9 mouse cellular contexts compared by ENCODE assay signal in the genomic region with DNA sequence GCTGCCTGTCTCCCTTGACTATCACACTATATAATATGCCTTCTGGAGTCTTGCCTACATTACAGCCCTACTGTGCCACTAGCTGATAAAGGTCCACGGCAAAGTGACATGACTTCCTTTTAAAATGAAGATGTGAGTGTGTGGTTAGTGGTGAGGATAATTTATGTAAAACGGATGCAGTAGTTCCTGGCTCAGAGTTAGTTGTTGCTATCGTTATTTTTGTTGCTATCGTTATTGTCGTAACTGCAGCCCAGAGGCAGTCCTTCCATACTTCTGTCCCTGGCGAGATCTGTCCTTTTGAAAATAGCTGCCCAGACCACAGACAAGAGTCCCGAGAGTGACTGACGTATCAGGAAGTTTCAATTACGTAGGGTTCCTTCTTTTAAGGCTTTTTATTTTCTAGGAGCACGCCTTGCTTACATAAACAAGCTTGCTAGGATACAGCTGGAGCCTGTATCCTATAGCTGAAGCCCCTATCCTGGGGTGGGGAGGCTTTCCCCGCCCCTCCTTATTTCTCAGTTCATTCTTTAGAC. TPM values are rescaled to one million over a fixed set of nuclear protein-coding genes. Genes with fewer than 3 reads are reported as not detected.
DNase-seq lines count a peak whose midpoint lies in the region; ATAC-seq and TF ChIP-seq lines count a peak whose summit lies in the region.
"Had no signal": no experiment of that assay in that cellular context is flagged by ENCODE, and none has a peak within 500 bp of the region (broad histone marks: within the 10 kb centered on the region; RNA-seq: fewer than 3 reads in every experiment).

No protein-coding gene starts in this region.

- H3K27ac ChIP-seq in layer of hippocampus, adult 2 months = peak overlapping the region; percentile 51; the same call in 1 of the 2 replicates

- intact Hi-C loops in heart, postnatal 10 days (cut with DNase I) = no loop called here

- no peak for TF ChIP-seq CTCF in layer of hippocampus, adult 2 months (conservative IDR thresholded peaks at IDR 0.05)

- H3K4me3 ChIP-seq in layer of hippocampus, adult 2 months = no peak overlapping the region

- no peak for DNase-seq in layer of hippocampus, adult 2 months (ENCODE audit: low spot score in 2 of 2)
- DNase-seq in layer of hippocampus, postnatal 25 days (ENCODE audit: extremely low spot score in 1 of 2, low spot score in 1 of 2) = no peak
- DNase-seq in heart, postnatal 10 days = peak; percentile 32 to 40
- DNase-seq in monocyte, adult 2 months (ENCODE audit: low read depth in 1 of 2, low spot score in 2 of 2) = peak; percentile 64 to 77
- DNase-seq in retina, embryonic 14.5 days (ENCODE audit: low spot score) = no peak
- DNase-seq: adrenal gland, postnatal 25 days; gastrocnemius, postnatal 10 days had no signal

- peak; percentile 92 for ATAC-seq in activated CD4-positive, CD25-positive, alpha-beta regulatory T cell, adult 4 months
- ATAC-seq in cerebellum, adult (ENCODE audit: insufficient number of reproducible peaks, low FRiP score, low TSS enrichment) = no peak

RNA-seq across cellular contexts. Expression of gene Lrrc8d, which starts 18.4 kb away (rescaled TPM):
- 10 to 100 TPM; 49.9 to 52.7 TPM for total RNA-seq in layer of hippocampus, adult 2 months (2021)
- total RNA-seq in layer of hippocampus, postnatal 25 days (2021) = 10 to 100 TPM; 47.9 to 57.7 TPM
- 10 to 100 TPM; 16.9 to 23.7 TPM for polyA plus RNA-seq in activated CD4-positive, CD25-positive, alpha-beta regulatory T cell, adult 4 months (2017; shearing (Covaris generic))
- 10 to 100 TPM; 18.7 to 19.5 TPM for total RNA-seq in heart, postnatal 10 days (2021)

Comparison
In these comparisons a context has a peak if more than half of its experiments do, and no peak if none do; other contexts are left out.
1. DNase-seq: peak in heart, postnatal 10 days (2 of 2) and monocyte, adult 2 months (2 of 2); none in layer of hippocampus, adult 2 months (0 of 2), layer of hippocampus, postnatal 25 days (0 of 2) and retina, embryonic 14.5 days (single experiment).